Mouse (Mus musculus): Measurements from ENCODE around the gene Ubl7.
"Not testable (repeated sequence)": the region's sequence is repeated elsewhere in the genome, so short reads cannot be mapped to it uniquely, and the experiment has no call there.

Gene Ubl7

GRCm38 (mm10) chr9:57910254-57911160 lies at the start of gene Ubl7:
Gene Ubl7, plus strand, starts transcription at chr9:57910979.
- DNase-seq (ENCODE audit: low read depth, low spot score) = peak; percentile 96

- DNase-seq (ENCODE audit: low read depth, low spot score) = peak; percentile 85
Observed at GRCm38 (mm10) chr9:57861951-57862471, 48.8 kb upstream of the Ubl7 start.

- no peak for DNase-seq (ENCODE audit: low read depth, low spot score)
Observed at GRCm38 (mm10) chr9:57864336-57864735, 46.4 kb upstream of the Ubl7 start.

- DNase-seq (ENCODE audit: low read depth, low spot score) = peak; percentile 58
Observed at GRCm38 (mm10) chr9:57866530-57866929, 44.2 kb upstream of the Ubl7 start.

- peak; percentile 72 for DNase-seq (ENCODE audit: low read depth, low spot score)
Observed at GRCm38 (mm10) chr9:57867236-57867635, 43.5 kb upstream of the Ubl7 start.

GRCm38 (mm10) chr9:57867880-57868279 lies 42.9 kb upstream of the Ubl7 start:
- DNase-seq (ENCODE audit: low read depth, low spot score) = no peak

GRCm38 (mm10) chr9:57868767-57869166 lies 42.0 kb upstream of the Ubl7 start:
- no peak for DNase-seq (ENCODE audit: low read depth, low spot score)

GRCm38 (mm10) chr9:57870273-57870816 lies 40.4 kb upstream of the Ubl7 start:
- no peak for DNase-seq (ENCODE audit: low read depth, low spot score)

- no peak for DNase-seq (ENCODE audit: low read depth, low spot score)
Observed at GRCm38 (mm10) chr9:57874134-57874533, 36.6 kb upstream of the Ubl7 start.

GRCm38 (mm10) chr9:57874994-57875393 lies 35.8 kb upstream of the Ubl7 start:
- no peak for DNase-seq (ENCODE audit: low read depth, low spot score)

GRCm38 (mm10) chr9:57879213-57879612 lies 31.6 kb upstream of the Ubl7 start:
- no peak for DNase-seq (ENCODE audit: low read depth, low spot score)

- no peak for DNase-seq (ENCODE audit: low read depth, low spot score)
Observed at GRCm38 (mm10) chr9:57880278-57880677, 30.5 kb upstream of the Ubl7 start.

- DNase-seq (ENCODE audit: low read depth, low spot score) = not testable (repeated sequence)
Observed at GRCm38 (mm10) chr9:57881781-57882180, 29.0 kb upstream of the Ubl7 start.

GRCm38 (mm10) chr9:57883413-57883812 lies 27.4 kb upstream of the Ubl7 start:
- no peak for DNase-seq (ENCODE audit: low read depth, low spot score)

- no peak for DNase-seq (ENCODE audit: low read depth, low spot score)
Observed at GRCm38 (mm10) chr9:57888119-57888518, 22.7 kb upstream of the Ubl7 start.

- DNase-seq (ENCODE audit: low read depth, low spot score) = no peak
Observed at GRCm38 (mm10) chr9:57900478-57900877, 10.3 kb upstream of the Ubl7 start.

- DNase-seq (ENCODE audit: low read depth, low spot score) = no peak
Observed at GRCm38 (mm10) chr9:57901197-57901596, 9.6 kb upstream of the Ubl7 start.

GRCm38 (mm10) chr9:57901601-57902000 lies 9.2 kb upstream of the Ubl7 start:
- no peak for DNase-seq (ENCODE audit: low read depth, low spot score)

- peak; percentile 60 for DNase-seq (ENCODE audit: low read depth, low spot score)
Observed at GRCm38 (mm10) chr9:57902132-57902531, 8.6 kb upstream of the Ubl7 start.

GRCm38 (mm10) chr9:57903589-57904249 lies 7.1 kb upstream of the Ubl7 start:
- DNase-seq (ENCODE audit: low read depth, low spot score) = no peak

GRCm38 (mm10) chr9:57904250-57904644 lies 6.5 kb upstream of the Ubl7 start:
- DNase-seq (ENCODE audit: low read depth, low spot score) = no peak

- no peak for DNase-seq (ENCODE audit: low read depth, low spot score)
Observed at GRCm38 (mm10) chr9:57907206-57907605, 3.6 kb upstream of the Ubl7 start.
